Mouse (Mus musculus): ENCODE data around the gene Olfr432.

The Olfr432 gene

DNA sequence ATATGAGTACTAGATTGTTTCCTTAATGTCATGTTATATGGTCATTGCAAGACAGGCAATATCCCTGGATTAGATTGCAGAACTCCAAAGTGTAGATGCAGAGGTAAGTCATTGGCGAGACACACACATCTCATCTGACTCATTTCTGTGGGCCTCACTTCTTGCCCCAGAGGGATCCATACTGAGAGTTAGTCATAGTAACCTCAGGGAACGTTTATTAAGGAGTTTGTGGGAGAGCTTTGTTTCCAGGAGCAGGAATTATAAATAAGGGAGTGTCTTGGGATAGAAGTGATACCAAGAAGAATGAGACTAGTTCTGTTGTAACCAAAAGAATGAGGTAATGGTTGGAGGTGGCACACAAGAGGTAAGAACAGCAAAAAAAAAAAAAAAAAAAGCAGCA, at the start of gene Olfr432:
TSS of gene Olfr432 (plus strand) at position 313 of the 400 bp plus-strand sequence.
- WGBS, result 73% methylated on average over 2 of the region's 2 CpGs

DNA sequence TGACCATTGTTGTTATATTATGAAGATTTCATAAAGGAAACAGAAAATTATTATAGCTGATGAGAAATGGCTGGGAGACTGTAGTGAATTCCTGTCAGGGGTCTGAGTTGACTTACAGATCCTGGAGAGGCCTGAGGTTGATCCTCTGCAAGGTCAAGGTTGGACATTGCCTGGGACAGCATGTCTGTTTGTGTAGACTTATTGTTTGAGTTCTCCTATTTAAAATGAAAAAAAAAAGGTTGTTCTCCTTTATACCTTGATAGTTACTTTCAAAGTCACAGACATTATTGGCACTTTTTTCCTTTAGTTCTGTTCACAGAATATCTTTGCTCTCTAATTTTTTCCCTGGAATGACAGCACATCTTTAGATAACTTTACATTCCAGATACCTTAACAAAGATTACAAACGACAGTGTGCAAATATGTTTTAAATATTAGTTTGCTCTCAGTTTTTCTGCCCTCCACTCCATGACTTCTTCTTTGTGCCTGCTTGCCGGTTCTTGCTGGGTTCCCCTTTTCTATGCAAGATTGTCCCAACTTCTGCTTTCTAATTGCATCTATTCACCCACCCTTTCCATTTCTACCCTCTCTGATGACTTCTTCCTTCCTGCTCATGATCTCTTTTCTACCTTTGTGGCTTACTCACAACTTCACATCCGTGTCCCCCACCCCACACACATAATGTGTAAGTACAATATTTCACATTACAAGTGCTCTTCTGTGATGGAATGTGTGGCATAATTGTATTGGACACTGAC, 44.5 kb upstream of the Olfr432 start:
- WGBS, result 86% methylated on average over 2 of the region's 3 CpGs

DNA sequence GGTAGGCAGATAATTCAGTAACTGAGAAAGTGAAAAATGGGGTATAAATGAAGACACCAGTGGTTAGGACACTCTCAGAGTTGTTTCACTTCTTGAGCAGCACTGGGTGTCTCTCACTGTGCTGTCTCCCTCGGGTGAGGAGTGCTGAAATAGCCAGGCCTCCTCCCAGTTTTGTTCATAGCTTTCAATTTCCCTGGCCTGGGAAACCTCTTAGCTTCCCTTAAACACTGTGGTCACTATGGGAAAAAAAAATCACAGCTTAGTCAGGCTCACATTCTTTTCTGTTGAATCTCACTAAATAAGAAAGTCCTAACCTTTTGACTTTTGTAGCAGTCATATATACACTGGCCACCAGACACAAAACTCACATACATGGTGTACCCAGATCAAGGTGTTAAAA, 17.3 kb upstream of the Olfr432 start, which contains the start of gene Ifi205:
TSS of gene Ifi205 (minus strand) at position 113 of the 400 bp plus-strand sequence.
- 40% methylated on average over 1 of the region's 1 CpGs for WGBS

DNA sequence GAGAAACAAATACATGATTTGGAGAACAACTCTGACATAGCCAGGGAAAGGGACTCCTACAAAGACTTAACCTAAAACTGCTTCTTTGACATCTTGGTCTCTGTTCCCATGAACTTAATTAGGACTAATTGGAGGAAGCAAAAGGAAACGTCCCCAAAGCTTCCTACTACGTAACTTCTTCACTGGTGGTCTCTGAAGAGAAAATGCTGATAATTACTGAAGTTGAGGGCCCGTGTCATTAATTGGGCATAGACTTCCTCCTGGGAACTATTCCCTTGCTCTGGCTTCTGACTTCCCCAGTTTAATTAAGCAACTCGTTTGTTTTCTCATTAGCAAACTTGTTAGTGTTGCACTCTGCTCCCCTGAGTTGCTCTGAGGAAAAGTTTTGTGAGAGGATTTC, 13.2 kb upstream of the Olfr432 start:
- 54% methylated on average over 4 of the region's 4 CpGs for WGBS

DNA sequence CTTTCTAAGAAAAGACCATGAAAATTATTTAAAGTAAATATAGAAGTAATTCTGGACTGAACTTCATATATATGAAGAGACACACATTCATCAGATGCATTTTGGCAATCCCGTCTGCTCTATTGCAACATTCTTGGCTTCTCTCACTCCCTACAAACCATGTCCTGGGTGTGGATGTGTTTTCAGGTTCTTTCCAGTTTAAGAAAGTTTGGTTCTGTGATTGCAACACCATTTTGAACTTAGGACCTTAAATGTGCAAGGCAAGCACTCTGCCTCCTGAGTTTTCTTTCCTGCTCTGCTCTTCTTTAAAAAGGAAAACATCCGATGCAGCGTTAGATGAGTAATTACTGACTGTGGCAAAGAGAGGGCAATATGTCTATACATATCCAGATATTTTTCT, 10.5 kb upstream of the Olfr432 start:
- 92% methylated on average over 3 of the region's 3 CpGs for WGBS

DNA sequence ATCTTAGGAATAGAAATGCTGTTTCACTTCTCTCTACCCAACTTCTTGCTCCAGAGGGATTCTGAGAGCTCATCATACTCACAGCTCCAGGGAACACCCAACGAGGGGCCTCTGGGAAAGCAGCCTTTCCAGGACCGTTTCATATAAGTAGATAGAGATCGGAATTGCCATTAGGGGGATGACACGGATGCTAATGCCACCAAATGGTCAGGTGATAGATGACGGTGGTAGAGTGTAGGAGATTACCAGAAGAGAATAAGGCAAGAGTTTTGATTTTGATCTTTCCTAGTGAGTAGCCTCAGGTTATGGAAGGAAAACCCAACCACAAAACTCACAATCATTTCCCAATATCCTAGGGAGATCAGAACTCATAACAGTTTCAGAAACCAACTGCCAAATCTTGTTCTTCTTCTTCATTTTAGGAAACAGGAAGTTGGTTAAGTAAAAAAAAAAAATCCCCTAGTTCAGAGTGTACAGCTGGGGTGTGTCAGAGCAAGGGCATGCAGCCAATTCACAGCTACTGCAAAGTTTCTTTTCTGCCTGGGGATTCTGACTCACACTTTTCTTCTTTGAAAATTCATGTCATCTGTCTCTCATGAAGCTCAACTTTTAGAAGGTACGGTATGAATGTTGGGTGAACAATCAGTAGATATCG, 8.4 kb upstream of the Olfr432 start, which contains the start of gene Olfr433:
TSS of gene Olfr433 (plus strand) at position 183 of the 655 bp plus-strand sequence.
- 80% methylated on average over 7 of the region's 7 CpGs for WGBS

DNA sequence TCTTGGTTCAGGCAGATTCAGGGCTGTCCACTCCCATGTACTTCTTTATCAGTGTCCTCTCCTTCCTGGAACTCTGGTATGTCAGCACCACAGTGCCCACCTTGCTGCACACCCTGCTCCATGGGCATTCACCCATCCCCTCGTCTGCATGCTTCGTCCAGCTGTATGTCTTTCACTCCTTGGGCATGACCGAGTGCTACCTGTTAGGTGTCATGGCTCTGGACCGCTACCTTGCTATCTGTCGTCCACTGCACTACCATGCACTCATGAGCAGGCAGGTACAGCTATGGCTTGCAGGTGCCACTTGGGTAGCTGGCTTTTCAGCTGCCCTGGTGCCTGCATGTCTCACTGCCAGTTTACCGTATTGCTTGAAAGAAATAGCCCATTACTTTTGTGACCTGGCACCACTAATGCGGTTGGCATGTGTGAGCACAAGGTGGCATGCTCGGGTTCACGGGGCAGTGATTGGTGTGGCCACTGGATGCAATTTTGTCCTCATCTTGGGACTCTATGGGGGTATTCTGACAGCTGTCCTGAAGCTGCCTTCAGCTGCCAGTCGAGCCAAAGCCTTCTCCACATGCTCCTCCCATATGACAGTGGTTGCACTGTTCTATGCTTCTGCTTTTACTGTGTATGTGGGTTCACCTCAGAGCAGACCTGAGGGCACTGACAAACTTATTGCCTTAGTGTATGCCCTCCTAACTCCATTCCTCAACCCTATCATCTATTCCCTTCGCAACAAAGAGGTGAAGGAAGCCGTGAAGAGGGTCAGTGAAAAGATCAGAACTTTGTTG, 6.7 kb upstream of the Olfr432 start:
- WGBS, result 92% methylated on average over 12 of the region's 12 CpGs

DNA sequence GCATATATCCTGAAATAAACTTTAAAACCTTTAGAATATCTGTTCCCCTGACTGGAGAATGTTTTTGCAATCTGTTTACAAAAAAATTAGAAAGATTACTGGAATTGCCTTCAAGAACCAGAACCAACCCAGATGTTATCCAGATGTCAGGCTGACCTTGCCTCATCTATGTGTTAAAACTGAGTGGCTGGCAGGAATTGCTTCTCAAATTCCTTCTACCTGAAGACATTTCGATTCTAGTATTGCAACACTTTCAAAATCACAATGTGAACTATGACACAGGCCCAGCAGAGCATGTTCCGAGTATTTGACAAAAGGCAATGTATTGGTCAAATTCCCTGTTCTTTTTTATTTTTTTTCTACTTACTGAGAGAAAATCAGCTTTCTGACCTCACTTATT, 4.6 kb upstream of the Olfr432 start:
- 72% methylated on average over 2 of the region's 2 CpGs for WGBS

DNA sequence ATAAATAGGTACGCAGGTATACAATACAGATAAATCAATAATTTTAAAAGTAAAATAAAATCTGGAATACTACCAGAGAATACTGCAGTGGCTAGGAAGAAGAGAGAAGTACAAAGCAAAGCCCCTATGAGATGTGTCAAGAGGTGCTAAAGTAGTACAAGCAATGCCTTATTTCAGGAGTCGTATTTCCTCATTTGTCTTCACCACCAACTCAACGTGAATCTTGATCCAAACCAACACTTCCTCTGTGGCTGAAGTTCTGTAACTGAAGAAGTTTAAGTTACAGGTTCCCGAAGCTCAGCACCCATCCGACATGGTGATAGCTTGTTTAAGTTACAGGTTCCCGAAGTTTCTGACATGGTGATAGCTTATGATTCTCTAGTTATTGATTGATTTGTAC, 778 bp upstream of the Olfr432 start:
- 85% methylated on average over 6 of the region's 6 CpGs for WGBS

DNA sequence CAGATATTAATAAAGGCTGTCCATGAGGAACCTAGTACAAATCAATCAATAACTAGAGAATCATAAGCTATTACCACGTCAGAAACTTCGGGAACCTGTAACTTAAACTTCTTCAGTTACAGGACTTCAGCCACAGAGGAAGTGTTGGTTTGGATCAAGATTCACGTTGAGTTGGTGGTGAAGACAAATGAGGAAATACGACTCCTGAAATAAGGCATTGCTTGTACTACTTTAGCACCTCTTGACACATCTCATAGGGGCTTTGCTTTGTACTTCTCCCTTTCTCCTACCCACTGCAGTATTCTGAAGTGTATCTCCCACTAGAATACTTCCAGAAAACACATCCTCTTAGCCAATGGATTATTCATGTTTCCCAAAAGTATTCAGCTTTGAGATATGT, 352 bp downstream of the Olfr432 start:
- 82% methylated on average over 4 of the region's 4 CpGs for WGBS

DNA sequence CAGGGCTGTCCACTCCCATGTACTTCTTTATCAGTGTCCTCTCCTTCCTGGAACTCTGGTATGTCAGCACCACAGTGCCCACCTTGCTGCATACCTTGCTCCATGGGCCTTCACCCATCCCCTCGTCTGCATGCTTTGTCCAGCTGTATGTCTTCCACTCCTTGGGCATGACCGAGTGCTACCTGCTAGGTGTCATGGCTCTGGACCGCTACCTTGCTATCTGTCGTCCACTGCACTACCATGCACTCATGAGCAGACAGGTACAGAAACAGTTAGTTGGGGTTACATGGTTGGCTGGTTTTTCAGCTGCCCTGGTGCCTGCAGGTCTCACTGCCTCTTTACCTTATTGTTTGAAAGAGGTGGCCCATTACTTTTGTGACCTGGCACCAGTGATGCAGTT, 1.5 kb downstream of the Olfr432 start:
- WGBS, result 92% methylated on average over 4 of the region's 4 CpGs

DNA sequence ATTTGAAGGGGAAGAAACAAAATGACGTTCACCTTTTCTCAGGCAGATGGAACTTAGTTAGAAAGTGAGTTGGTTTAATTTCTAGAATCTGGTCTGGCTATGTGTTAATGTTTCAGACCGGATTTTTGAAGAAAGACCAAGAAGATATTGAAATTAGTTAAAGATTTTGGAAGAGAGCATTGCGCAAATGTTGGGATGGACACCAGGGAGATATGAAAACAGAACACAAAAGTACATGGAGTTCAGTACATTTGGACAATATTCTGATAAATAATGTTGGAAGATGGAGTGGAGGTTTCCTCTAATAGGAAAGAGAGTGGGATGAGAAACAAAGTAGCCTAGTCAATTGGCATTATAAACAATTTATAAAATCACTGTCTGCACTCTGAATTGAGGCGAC, 2.5 kb downstream of the Olfr432 start:
- WGBS, result 87% methylated on average over 4 of the region's 4 CpGs

DNA sequence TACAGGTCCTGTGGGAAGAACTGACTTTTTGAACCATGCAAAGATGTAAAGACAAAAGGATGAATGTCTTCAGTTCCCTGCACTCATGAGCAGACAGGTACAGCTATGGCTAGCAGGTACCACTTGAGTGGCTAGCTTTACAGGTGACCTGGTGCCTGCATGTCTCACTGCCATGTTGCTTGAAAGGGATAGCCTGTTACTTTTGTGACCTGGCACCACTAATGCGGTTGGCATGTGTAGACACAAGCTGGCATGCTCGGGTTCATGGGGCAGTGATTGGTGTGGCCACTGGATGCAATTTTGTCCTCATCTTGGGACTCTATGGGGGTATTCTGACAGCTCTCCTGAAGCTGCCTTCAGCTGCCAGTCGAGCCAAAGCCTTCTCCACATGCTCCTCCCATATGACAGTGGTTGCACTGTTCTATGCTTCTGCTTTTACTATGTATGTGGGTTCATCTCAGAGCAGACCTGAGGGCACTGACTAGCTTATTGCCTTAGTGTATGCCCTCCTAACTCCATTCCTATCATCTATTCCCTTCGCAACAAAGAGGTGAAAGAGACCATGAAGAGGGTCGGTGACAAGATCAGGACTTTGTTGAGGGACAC, 3.0 kb downstream of the Olfr432 start:
- WGBS, result 80% methylated on average over 5 of the region's 5 CpGs

DNA sequence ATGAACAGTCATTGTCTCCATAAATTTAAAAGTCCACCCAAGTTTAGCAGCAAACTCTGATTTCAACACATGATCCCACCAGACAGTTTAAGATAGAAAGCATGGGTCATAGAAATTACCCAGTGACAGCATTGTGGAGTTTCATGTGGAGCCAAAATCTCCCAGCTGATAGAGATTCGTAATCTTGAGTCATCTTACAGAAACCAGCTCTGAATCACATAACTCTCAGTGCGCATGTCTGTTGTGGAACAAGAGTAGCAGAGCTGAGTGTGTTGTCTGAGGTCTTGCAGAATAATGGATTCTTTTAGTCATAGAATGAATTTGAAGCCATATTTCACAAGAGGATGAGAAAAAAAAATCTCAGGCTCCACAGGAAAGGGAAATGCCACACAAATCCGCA, 4.0 kb downstream of the Olfr432 start:
- 58% methylated on average over 3 of the region's 3 CpGs for WGBS

DNA sequence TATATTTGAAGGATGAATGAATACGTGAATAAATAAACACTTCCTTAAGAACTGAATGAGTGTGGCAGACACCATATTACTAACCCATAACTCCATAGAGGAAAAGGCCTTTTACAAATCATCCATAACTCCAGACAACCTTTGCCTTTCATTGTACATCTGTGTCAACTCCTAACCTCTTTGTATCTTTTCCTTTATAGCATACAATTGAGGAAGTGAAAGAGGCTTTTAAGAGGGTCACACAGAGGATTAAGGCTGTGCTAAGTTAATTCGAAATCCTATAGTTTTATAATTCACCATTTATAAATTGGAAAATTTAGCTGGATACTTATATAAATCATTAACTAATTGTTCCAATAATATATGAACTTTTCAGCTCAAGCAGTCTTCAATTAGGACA, 6.2 kb downstream of the Olfr432 start:
- WGBS, result 76% methylated on average over 2 of the region's 2 CpGs

DNA sequence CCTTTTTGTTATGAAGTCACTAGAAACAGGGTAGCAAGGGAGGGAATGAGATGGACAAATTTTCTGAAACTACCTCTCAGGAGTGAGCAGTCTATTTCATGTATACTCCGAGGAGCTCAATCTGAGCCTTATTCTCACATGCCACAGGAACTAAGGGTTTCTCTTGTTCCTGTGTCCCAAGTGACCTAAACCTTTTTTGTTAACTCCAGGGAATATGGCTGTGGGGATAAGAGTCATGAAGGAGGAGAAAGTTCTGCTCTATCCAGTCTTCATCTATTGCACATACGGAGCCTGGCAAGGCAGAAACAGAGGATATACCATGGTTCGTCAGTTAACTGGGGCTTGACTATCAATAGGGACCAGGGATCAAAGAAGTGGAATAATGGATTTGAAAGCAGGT, 17.3 kb downstream of the Olfr432 start, which contains the start of gene Olfr430:
TSS of gene Olfr430 (plus strand) at position 301 of the 400 bp plus-strand sequence.
- 85% methylated on average over 3 of the region's 3 CpGs for whole genome bisulfite sequencing

DNA sequence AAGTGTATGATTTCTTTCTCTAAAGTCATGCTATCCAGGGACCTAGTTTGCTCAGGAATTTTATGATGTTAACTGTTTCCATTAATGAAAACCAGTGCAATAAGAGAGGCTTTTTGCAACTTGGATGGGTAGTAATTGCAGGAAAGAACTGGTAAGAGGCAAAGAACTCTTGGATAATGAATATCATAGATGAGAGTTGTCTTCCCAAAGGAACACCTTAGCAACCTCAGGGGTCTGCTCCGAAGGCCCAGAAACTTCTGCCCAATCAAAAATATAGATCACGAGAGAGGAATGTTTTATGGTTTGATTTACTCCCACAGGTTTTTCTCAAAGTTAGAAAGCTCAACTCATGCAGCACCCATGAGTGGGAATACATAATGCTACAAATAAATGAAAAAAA, 35.0 kb downstream of the Olfr432 start, which contains the start of gene Olfr429:
TSS of gene Olfr429 (plus strand) at position 301 of the 400 bp plus-strand sequence.
- 87% methylated on average over 2 of the region's 2 CpGs for WGBS

DNA sequence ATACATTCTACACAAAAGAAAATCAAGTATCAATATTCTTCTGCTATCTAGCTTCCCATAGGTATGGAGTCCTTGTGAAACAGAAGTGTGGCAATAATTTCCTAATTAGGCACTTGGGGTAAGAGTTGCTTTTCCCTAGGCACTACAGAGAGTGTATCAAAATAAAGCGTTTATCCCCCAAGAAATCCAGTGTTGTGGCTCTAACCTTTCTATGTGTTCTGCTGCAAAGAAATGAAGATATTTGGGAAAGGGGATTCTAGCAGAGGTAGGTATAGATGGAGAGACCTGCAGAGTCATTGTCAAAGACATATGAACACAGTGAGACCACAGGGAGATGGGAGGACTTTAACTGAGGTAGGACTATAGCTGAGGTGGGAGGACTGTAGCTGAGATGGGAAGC, 47.6 kb downstream of the Olfr432 start, which contains the start of gene Olfr427:
TSS of gene Olfr427 (plus strand) at position 301 of the 400 bp plus-strand sequence.
- 92% methylated on average over 1 of the region's 1 CpGs for WGBS

DNA sequence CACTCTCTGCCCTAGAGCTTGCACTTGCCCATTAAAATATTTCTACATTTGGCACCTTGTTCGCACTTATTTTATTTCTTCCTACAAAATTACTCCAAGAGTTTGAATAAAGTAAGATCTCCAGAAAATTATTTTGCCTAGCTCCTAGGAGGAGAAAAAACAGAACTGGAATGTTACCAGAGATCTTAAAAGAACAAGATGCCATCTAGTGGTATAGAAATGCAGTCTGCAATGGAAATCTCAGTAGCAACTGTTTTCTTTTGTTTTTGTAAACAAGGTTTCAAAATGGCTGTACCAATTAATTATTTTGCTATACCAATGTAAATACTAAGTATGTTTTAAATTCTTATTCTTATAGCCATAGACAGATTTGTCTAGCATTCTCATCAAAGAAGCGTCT, 54.7 kb downstream of the Olfr432 start:
- WGBS, result 56% methylated on average over 2 of the region's 2 CpGs

Measured in cerebral cortex, adult 2 months (tissue).